ENCODE assay signal across 30 mouse cellular contexts in the genomic region with DNA sequence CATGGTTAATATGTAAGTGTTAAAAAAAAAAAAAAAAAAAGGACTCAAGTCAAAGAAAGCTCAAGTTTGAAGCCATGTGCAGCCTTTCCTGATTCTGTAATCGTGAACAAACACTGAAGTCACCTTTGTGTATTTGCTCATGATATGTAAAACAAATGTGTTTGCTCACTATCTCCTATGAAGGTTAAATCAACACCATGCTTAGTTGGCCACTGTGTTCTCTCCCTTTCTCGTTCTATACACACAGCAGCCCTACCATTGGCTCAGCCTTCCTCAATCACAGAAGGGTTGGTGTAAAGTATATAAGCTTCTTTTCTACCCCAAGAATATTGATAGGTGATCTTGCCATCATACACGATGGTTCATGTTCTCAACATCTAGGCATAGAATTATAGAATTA.
DNase-seq lines count a peak whose midpoint lies in the region; ATAC-seq and TF ChIP-seq lines count a peak whose summit lies in the region.
"Had no signal": no experiment of that assay in that cellular context is flagged by ENCODE, and none has a peak within 500 bp of the region (broad histone marks: within the 10 kb centered on the region; RNA-seq: fewer than 3 reads in every experiment).

No protein-coding gene starts in this region.

- no peak overlapping the region for H3K27ac ChIP-seq in lung, embryonic 14.5 days (ENCODE audit: low read depth)
- H3K27ac ChIP-seq in liver, embryonic 13.5 days: no peak overlapping the region
- H3K27ac ChIP-seq in liver, postnatal 0 days (ENCODE audit: low read depth): no peak overlapping the region
- no peak overlapping the region for H3K27ac ChIP-seq in embryonic facial prominence, embryonic 10.5 days (replicated peaks)
- no peak overlapping the region for H3K27ac ChIP-seq in layer of hippocampus, adult 2 months
- H3K27ac ChIP-seq: embryonic facial prominence, embryonic 13.5 days; forebrain, embryonic 10.5 days; forebrain, embryonic 15.5 days; gastrocnemius, adult 2 months; hindbrain, embryonic 14.5 days; macrophage had no signal

- H3K4me1 ChIP-seq in lung, embryonic 14.5 days (ENCODE audit: insufficient read depth): peaks cover 4% of the 10 kb centered on the region; the same call in 1 of the 2 replicates
- H3K4me1 ChIP-seq in liver, embryonic 13.5 days (replicated peaks): no peaks in the 10 kb centered on the region
- no peaks in the 10 kb centered on the region for H3K4me1 ChIP-seq in liver, postnatal 0 days (ENCODE audit: insufficient read depth)
- peaks cover 6% of the 10 kb centered on the region; the same call in 1 of the 2 replicates for H3K4me1 ChIP-seq in embryonic facial prominence, embryonic 10.5 days
- H3K4me1 ChIP-seq: embryonic facial prominence, embryonic 13.5 days; forebrain, embryonic 10.5 days; forebrain, embryonic 15.5 days had no signal

- no peaks in the 10 kb centered on the region for H3K36me3 ChIP-seq in lung, embryonic 14.5 days (ENCODE audit: insufficient read depth)
- no peaks in the 10 kb centered on the region for H3K36me3 ChIP-seq in liver, embryonic 13.5 days
- H3K36me3 ChIP-seq in liver, postnatal 0 days (replicated peaks; ENCODE audit: insufficient read depth, low read length): no peaks in the 10 kb centered on the region
- no peaks in the 10 kb centered on the region for H3K36me3 ChIP-seq in embryonic facial prominence, embryonic 10.5 days (replicated peaks)
- H3K36me3 ChIP-seq: embryonic facial prominence, embryonic 13.5 days; forebrain, embryonic 10.5 days; forebrain, embryonic 15.5 days; heart, embryonic 12.5 days had no signal

- H3K9me3 ChIP-seq in lung, embryonic 14.5 days (ENCODE audit: low read depth, low read length): no peaks in the 10 kb centered on the region
- no peaks in the 10 kb centered on the region for H3K9me3 ChIP-seq in liver, embryonic 13.5 days (replicated peaks)
- no peaks in the 10 kb centered on the region for H3K9me3 ChIP-seq in liver, postnatal 0 days (ENCODE audit: low read length)
- H3K9me3 ChIP-seq in embryonic facial prominence, embryonic 10.5 days: no peaks in the 10 kb centered on the region
- H3K9me3 ChIP-seq: embryonic facial prominence, embryonic 13.5 days; forebrain, embryonic 10.5 days; forebrain, embryonic 15.5 days; heart, embryonic 12.5 days had no signal

- peak; percentile 40; the same call in 1 of the 2 replicates for ATAC-seq in lung, embryonic 14.5 days (ENCODE audit: insufficient read depth)
- peak; percentile 73 for ATAC-seq in liver, embryonic 13.5 days (ENCODE audit: low read depth)
- peak; percentile 84 for ATAC-seq in liver, postnatal 0 days
- ATAC-seq: CD4-positive, CD25-positive, alpha-beta regulatory T cell, adult 4 months; forebrain, embryonic 15.5 days had no signal

- H3K4me3 ChIP-seq in lung, embryonic 14.5 days (ENCODE audit: low read depth, low read length): no peak overlapping the region
- H3K4me3 ChIP-seq in liver, embryonic 13.5 days (replicated peaks): no peak overlapping the region
- H3K4me3 ChIP-seq in liver, postnatal 0 days (ENCODE audit: low read depth, low read length): no peak overlapping the region
- no peak overlapping the region for H3K4me3 ChIP-seq in embryonic facial prominence, embryonic 10.5 days
- no peak overlapping the region for H3K4me3 ChIP-seq in layer of hippocampus, adult 2 months
- H3K4me3 ChIP-seq: embryonic facial prominence, embryonic 13.5 days; forebrain, embryonic 10.5 days; forebrain, embryonic 15.5 days; gastrocnemius, adult 2 months; heart, embryonic 12.5 days had no signal

- H3K9ac ChIP-seq in lung, embryonic 14.5 days: no peak overlapping the region
- no peak overlapping the region for H3K9ac ChIP-seq in liver, embryonic 13.5 days
- no peak overlapping the region for H3K9ac ChIP-seq in liver, postnatal 0 days (replicated peaks)
- H3K9ac ChIP-seq: embryonic facial prominence, embryonic 13.5 days; forebrain, embryonic 15.5 days; heart, embryonic 12.5 days; hindbrain, embryonic 14.5 days had no signal

- TF ChIP-seq EP300 in liver, postnatal 0 days (IDR thresholded peaks at IDR 0.05; ENCODE audit: low read depth): no peak

- no peak for TF ChIP-seq CTCF in lung, embryonic 14.5 days (IDR thresholded peaks at IDR 0.05; ENCODE audit: low read depth)
- TF ChIP-seq CTCF in liver, postnatal 0 days (IDR thresholded peaks at IDR 0.05; ENCODE audit: low read depth): no peak
- TF ChIP-seq CTCF in layer of hippocampus, adult 2 months (conservative IDR thresholded peaks at IDR 0.05): no peak

- H3K27me3 ChIP-seq in lung, embryonic 14.5 days (ENCODE audit: insufficient read depth, low read length): no peaks in the 10 kb centered on the region
- H3K27me3 ChIP-seq in liver, embryonic 13.5 days: no peaks in the 10 kb centered on the region
- 0 out of 2 replicates have a peak, but pooled peaks cover 3% of the 10 kb centered on the region for H3K27me3 ChIP-seq in liver, postnatal 0 days (ENCODE audit: insufficient read depth, low read length)
- no peaks in the 10 kb centered on the region for H3K27me3 ChIP-seq in embryonic facial prominence, embryonic 10.5 days (replicated peaks; ENCODE audit: low read depth, poor library complexity, severe bottlenecking)
- H3K27me3 ChIP-seq: embryonic facial prominence, embryonic 13.5 days; forebrain, embryonic 15.5 days; heart, embryonic 12.5 days had no signal

- no peak overlapping the region for H3K4me2 ChIP-seq in lung, embryonic 14.5 days
- H3K4me2 ChIP-seq in liver, embryonic 13.5 days: no peak overlapping the region
- no peak overlapping the region for H3K4me2 ChIP-seq in liver, postnatal 0 days (ENCODE audit: low read depth, low read length)
- H3K4me2 ChIP-seq: embryonic facial prominence, embryonic 13.5 days; forebrain, embryonic 15.5 days; heart, embryonic 12.5 days; hindbrain, embryonic 14.5 days had no signal

- WGBS in lung, embryonic 14.5 days: 61% methylated on average over 3 of the region's 3 CpGs
- whole genome bisulfite sequencing in liver, embryonic 13.5 days (ENCODE audit: insufficient replicate concordance): 52% methylated on average over 3 of the region's 3 CpGs
- 50% methylated on average over 3 of the region's 3 CpGs for WGBS in liver, postnatal 0 days (ENCODE audit: insufficient replicate concordance)
- 90% methylated on average over 3 of the region's 3 CpGs for WGBS in embryonic facial prominence, embryonic 10.5 days

- DNase-seq in lung, embryonic 14.5 days: peak; percentile 27
- no peak for DNase-seq in lung, postnatal 25 days (ENCODE audit: low spot score)
- no peak for DNase-seq in liver, embryonic 13.5 days
- DNase-seq in liver, postnatal 0 days: no peak
- DNase-seq in layer of hippocampus, postnatal 36 days: no peak
- no peak for DNase-seq in embryonic facial prominence, embryonic 10.5 days (ENCODE audit: low spot score)
- no peak for DNase-seq in layer of hippocampus, adult 2 months (ENCODE audit: low spot score in 2 of 2)
- DNase-seq: adrenal gland, postnatal 14 days; cerebellum, adult 11-12 months; cerebellum, adult 9-11 months; embryo, embryonic 11 days; gastrocnemius, adult 2 months; gastrocnemius, postnatal 36 days; heart, adult 18-20 months; kidney, adult 9 months; kidney, postnatal 10 days; layer of hippocampus, adult 9-11 months; lung, adult 18-20 months; midbrain, embryonic 14.5 days; retina, postnatal 1 day; right cerebral cortex, postnatal 14 days; thymus, adult 2 months; thymus, postnatal 36 days had no signal
